Mouse (Mus musculus) left cerebral cortex, adult 2 months (tissue): Measurements from ENCODE around the gene Pole4. TPM values are rescaled to one million over a fixed set of nuclear protein-coding genes. Genes with fewer than 3 reads are reported as not detected.
"Not testable (repeated sequence)": the region's sequence is repeated elsewhere in the genome, so short reads cannot be mapped to it uniquely, and the experiment has no call there.

Experiments
- DNase-seq, 2 experiments: peaks; one replicate each; pipeline ENCODE4 v3.0.0; 2021 to 2022; ENCODE audit warnings: low spot score in 2 of 2, mixed read lengths in 1 of 2; ENCODE audit errors: extremely low spot score in 1 of 2
- H3K27ac ChIP-seq: fragments of 200-600 bp; 2 replicates; pipeline ENCODE4 v1.8.1; 2022
- H3K4me3 ChIP-seq: fragments of 200-600 bp; 2 replicates; pipeline ENCODE4 v1.8.1; 2022
- CTCF ChIP-seq: fragments of 200-600 bp; IDR thresholded peaks from 2 replicates; pipeline ENCODE4 v1.8.1; 2022; ENCODE audit warnings: antibody characterized with exemption, mild to moderate bottlenecking, moderate library complexity
- intact Hi-C: fragments of 180-260 bp; cut with DNase I; formaldehyde crosslinking; loops from one replicate; pipeline ENCODE4 v1.15.1; 2025
- total RNA-seq, 2 experiments: library from RNA; stranded (reverse); gene quantifications; 2 replicates each; pipeline ENCODE4 v1.2.3; 2021

The Pole4 gene
- total RNA-seq, 2 experiments from 2014 or later = 26.0 to 31.6 TPM

- no peak for DNase-seq
- intact Hi-C loops = no loop called here
- H3K4me3 ChIP-seq = no peak overlapping the region
- no peak overlapping the region for H3K27ac ChIP-seq
- no peak for TF ChIP-seq CTCF
Measured at GRCm38 (mm10) chr6:82707742-82708141, 2.6 kb upstream of the Pole4 start.

DNA sequence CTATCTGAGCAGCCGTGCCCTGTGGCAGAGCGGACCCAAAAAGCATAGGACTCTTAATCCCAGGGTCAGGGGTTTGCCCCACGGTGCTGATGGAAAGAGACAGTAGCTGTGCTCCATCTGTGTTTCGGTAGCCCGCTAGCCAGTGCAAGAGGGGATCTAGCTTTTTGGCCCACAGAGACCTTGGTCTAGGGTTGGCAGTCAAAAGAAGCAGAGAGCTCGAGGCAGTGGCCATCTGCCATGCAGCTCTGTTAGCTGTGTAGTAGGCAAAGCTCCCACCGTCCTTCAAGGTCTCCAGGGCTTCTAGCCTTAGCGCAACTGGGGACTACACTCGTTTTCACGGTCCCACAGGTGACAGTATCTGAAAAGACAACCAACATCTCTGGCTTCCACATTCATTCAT, 2.1 kb upstream of the Pole4 start:
- no peak overlapping the region for H3K4me3 ChIP-seq
- intact Hi-C loops = no loop called here
- DNase-seq = no peak
- no peak overlapping the region for H3K27ac ChIP-seq
- TF ChIP-seq CTCF = no peak

GRCm38 (mm10) chr6:82703710-82704109, 1.5 kb downstream of the Pole4 start:
- no peak for DNase-seq
- no peak overlapping the region for H3K27ac ChIP-seq
- no peak for TF ChIP-seq CTCF
- H3K4me3 ChIP-seq = no peak overlapping the region
- intact Hi-C loops = loop anchor here (5.0 kb wide), 3 partner anchors 96 to 591 kb away; no protein-coding TSS in a partner anchor

GRCm38 (mm10) chr6:82702593-82703017, 2.6 kb downstream of the Pole4 start:
- no peak overlapping the region for H3K4me3 ChIP-seq
- DNase-seq = peak; percentile 83 to 88
- no peak overlapping the region for H3K27ac ChIP-seq
- peak; percentile 94 for TF ChIP-seq CTCF
- intact Hi-C loops = loop anchor here (1.0 to 5.0 kb wide), 4 partner anchors 95 to 726 kb away; no protein-coding TSS in a partner anchor

- no peak for DNase-seq
- intact Hi-C loops = loop anchor here (5.0 kb wide), 3 partner anchors 94 to 589 kb away; no protein-coding TSS in a partner anchor
- TF ChIP-seq CTCF = no peak
Measured at GRCm38 (mm10) chr6:82701296-82701695, 3.9 kb downstream of the Pole4 start.

DNA sequence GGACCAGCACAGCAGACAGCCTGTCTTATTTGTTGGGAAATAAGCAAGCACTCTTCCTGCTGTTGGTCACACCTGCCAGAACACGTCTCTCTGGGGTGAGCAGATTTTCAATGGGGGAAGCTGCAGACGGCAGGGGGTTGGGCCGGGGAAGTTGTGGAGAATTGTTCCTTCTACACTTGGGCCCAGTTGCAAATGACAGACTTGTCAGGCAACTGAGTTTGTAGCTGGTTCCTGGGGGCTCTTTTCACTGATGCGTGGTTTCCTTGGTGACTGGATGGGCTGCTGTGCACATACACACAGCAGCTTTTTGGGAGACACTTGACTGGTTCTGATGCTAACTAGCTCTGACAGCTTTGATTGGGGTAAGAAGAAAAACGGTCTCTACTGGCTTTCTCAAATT, 5.3 kb downstream of the Pole4 start:
- Histone ChIP-seq H3K4me3 (no peak overlapping the region), H3K27ac (no peak overlapping the region)
- TF ChIP-seq CTCF = no peak
- no peak for DNase-seq
- intact Hi-C loops = loop anchor here (5.0 kb wide), 3 partner anchors 93 to 588 kb away; no protein-coding TSS in a partner anchor

More at GRCm38 (mm10) chr6:82701296-82701695, 3.9 kb downstream of the Pole4 start:
- no peak overlapping the region for H3K4me3 ChIP-seq
- H3K27ac ChIP-seq = no peak overlapping the region

DNA sequence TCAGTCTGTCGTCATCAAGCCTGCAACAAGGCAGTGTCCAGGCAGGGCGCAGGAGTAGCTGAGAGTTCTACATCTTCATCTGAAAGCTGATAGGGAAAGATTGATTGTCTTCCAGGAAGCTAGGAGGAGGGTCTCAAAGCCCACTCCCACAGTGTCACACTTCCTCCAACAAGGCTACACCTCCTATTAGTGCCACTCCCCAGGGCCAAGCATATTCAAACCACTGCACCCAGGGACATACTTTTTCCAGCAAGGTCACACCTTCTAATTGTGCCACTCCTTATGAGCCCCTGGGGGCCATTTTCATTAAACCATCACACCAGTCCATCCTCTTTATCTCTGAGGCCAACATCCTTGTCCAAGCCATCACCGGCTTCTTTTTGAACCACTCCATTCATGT, 8.4 kb downstream of the Pole4 start:
- H3K4me3 ChIP-seq = no peak overlapping the region
- intact Hi-C loops = no loop called here
- TF ChIP-seq CTCF = no peak
- DNase-seq = no peak
- no peak overlapping the region for H3K27ac ChIP-seq

DNA sequence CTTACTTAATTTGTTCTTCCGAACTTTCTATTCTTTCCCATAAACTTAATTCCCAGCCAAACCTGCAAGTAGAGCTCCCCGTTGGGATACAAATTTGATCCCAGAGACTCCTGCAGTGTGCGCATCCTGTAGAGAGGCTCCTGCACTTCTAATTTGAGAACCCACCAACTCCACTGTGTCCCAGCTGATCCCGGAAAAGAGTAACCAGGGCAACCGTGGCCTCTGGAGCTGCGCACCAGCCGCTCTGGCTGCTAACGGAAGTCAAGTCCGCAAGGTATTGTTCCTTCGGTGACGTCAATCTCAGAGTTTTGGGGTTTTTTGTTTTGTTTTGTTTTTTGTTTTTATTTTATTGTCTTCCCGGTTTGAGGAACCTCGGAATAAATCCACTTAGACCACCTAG, 10.5 kb downstream of the Pole4 start:
- DNase-seq = no peak
- intact Hi-C loops = no loop called here
- H3K4me3 ChIP-seq = no peak overlapping the region
- H3K27ac ChIP-seq = no peak overlapping the region
- no peak for TF ChIP-seq CTCF

DNA sequence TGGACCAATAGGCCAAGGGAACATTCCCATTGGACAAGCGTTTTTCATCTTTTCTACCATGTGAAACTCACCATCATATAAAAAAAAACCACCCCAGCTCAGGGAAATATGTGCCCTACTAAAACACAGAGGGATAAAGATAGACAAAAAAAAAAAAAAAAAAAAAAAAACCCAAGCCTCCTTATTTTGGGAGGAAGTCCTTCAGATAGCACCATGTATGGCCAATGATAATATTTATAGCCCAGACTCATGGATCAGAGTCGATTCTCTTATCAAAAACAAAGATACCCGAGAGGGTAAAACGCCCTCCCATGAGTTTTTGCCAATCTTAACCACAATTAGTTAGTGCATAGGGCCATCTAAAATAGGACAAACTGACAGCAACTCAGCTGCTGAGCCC, 15.7 kb downstream of the Pole4 start:
- H3K4me3 ChIP-seq = no peak overlapping the region
- DNase-seq = no peak
- no peak overlapping the region for H3K27ac ChIP-seq
- intact Hi-C loops = no loop called here
- TF ChIP-seq CTCF = no peak

DNA sequence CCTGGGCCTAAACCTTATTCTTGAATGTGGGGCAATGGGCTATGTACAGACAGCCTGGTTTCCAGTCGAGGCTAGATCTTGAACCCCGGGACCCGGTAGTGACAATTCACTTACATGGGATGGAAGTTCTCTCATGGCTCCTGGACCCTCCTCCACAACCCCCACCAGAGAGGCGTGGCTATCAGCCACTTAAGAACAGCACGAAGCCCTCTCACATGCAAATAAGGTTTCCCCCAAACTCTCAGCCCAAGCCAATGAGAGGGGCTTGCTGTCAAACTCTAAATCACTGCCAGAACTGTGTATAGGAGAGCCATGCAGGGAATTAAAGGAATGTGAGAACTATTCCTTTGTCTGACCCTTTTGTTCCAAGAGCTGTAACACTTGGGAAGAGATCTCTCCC, 16.6 kb downstream of the Pole4 start:
- intact Hi-C loops, DNase-seq, H3K4me3 ChIP-seq, H3K27ac ChIP-seq: not testable (repeated sequence)

DNA sequence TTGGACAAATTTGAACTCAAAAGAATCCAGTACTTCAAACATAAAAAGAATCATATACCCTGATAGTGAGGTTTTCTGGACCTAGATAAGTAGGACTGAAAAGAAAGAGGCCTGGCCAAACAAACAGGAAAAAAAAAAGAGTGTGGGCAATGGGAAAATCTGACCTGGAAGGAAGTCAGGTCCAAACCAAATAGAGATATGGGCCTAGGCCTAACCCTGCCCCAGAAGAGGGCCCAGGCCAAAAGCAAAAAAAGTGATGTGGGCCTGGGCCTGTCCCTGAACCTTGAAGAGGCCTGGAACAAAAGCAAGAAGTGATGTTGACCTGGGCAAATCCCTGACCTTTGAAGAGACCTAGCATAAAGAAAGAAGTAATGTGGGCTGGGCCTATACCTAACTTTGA, 21.0 kb downstream of the Pole4 start:
- no peak overlapping the region for H3K27ac ChIP-seq
- TF ChIP-seq CTCF = no peak
- H3K4me3 ChIP-seq = no peak overlapping the region
- intact Hi-C loops = no loop called here
- no peak for DNase-seq

DNA sequence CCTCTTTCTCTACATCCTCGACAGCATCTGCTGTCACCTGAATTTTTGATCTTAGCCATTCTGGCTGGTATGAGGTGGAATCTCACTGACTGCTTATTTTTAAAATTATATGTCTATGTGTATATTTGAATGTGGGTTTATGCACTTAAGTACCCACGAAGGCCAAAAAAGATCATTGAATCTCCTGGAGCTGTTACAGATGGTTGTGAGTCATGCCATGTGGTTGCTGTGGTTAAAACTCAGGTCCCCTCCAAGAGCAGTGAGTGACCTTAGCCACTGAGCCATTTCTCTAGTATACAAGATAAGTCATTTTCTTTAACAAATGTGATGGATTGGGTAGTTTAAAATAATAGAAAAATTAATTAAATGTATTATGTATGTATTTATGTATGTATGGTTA, 25.9 kb downstream of the Pole4 start:
- DNase-seq, H3K4me3 ChIP-seq, H3K27ac ChIP-seq, intact Hi-C loops: not testable (repeated sequence)

GRCm38 (mm10) chr6:82677629-82678028, 27.5 kb downstream of the Pole4 start:
- intact Hi-C loops, H3K27ac ChIP-seq, DNase-seq, H3K4me3 ChIP-seq: not testable (repeated sequence)

- Histone ChIP-seq H3K4me3 (no peak overlapping the region), H3K27ac (no peak overlapping the region)
- intact Hi-C loops = no loop called here
- no peak for DNase-seq
- no peak for TF ChIP-seq CTCF
Measured at GRCm38 (mm10) chr6:82666480-82666879, 38.7 kb downstream of the Pole4 start.
